Mouse (Mus musculus) urinary bladder, postnatal 36 days (tissue): ENCODE measurements around the gene Etfbkmt.
"Not testable (repeated sequence)": the region's sequence is repeated elsewhere in the genome, so short reads cannot be mapped to it uniquely, and the experiment has no call there.

Experiments used
- DNase-seq, 2 experiments: peaks; one replicate each; pipeline ENCODE4 v3.0.0; 2022; ENCODE audit warnings: low spot score in 2 of 2, mixed read lengths in 1 of 2

The Etfbkmt gene

GRCm38 (mm10) chr6:149139471-149139870 is at the start of gene Etfbkmt:
TSS of gene Etfbkmt (plus strand) at chr6:149139849.
- DNase-seq, result no peak

- DNase-seq, result no peak
Measured at GRCm38 (mm10) chr6:149092406-149092805, 47.2 kb upstream of the Etfbkmt start.

- no peak for DNase-seq
Measured at GRCm38 (mm10) chr6:149093465-149093864, 46.2 kb upstream of the Etfbkmt start.

- DNase-seq, result no peak
Measured at GRCm38 (mm10) chr6:149094555-149094954, 45.1 kb upstream of the Etfbkmt start.

- no peak for DNase-seq
Measured at GRCm38 (mm10) chr6:149095389-149095788, 44.3 kb upstream of the Etfbkmt start.

- DNase-seq, result no peak
Measured at GRCm38 (mm10) chr6:149096233-149096632, 43.4 kb upstream of the Etfbkmt start.

GRCm38 (mm10) chr6:149097276-149097675 is 42.4 kb upstream of the Etfbkmt start:
- DNase-seq, result no peak

- no peak for DNase-seq
Measured at GRCm38 (mm10) chr6:149098993-149099392, 40.7 kb upstream of the Etfbkmt start.

GRCm38 (mm10) chr6:149100174-149101075 is 39.2 kb upstream of the Etfbkmt start:
- peak; percentile 39 to 48 for DNase-seq

GRCm38 (mm10) chr6:149101076-149101942 is 38.3 kb upstream of the Etfbkmt start, which contains the start of gene Dennd5b:
TSS of gene Dennd5b (minus strand) at chr6:149101680.
- DNase-seq, result peak; percentile 75 to 83

GRCm38 (mm10) chr6:149101943-149102243 is 37.8 kb upstream of the Etfbkmt start:
- no peak for DNase-seq

GRCm38 (mm10) chr6:149103451-149103850 is 36.2 kb upstream of the Etfbkmt start:
- DNase-seq, result no peak

- DNase-seq, result no peak
Measured at GRCm38 (mm10) chr6:149107615-149108014, 32.0 kb upstream of the Etfbkmt start.

- no peak for DNase-seq
Measured at GRCm38 (mm10) chr6:149108909-149109308, 30.7 kb upstream of the Etfbkmt start.

- no peak for DNase-seq
Measured at GRCm38 (mm10) chr6:149116992-149117391, 22.7 kb upstream of the Etfbkmt start.

GRCm38 (mm10) chr6:149118935-149119334 is 20.7 kb upstream of the Etfbkmt start:
- peak; percentile 39 to 65 for DNase-seq

- peak; percentile 9 to 29 for DNase-seq
Measured at GRCm38 (mm10) chr6:149119853-149120252, 19.8 kb upstream of the Etfbkmt start.

GRCm38 (mm10) chr6:149123042-149123441 is 16.6 kb upstream of the Etfbkmt start:
- no peak for DNase-seq

GRCm38 (mm10) chr6:149126675-149127074 is 13.0 kb upstream of the Etfbkmt start:
- DNase-seq, result peak in 1 of 2 experiments; percentile 17

- not testable (repeated sequence) for DNase-seq
Measured at GRCm38 (mm10) chr6:149129870-149130269, 9.8 kb upstream of the Etfbkmt start, which contains the start of gene Gm10203. TSS of gene Gm10203 (plus strand) at chr6:149130170.

- no peak for DNase-seq
Measured at GRCm38 (mm10) chr6:149131111-149131510, 8.5 kb upstream of the Etfbkmt start.

GRCm38 (mm10) chr6:149132311-149133077 is 7.2 kb upstream of the Etfbkmt start:
- no peak for DNase-seq
